Mouse (Mus musculus): ENCODE measurements around the gene Gm10428.

- TF ChIP-seq GATA1 (IDR thresholded peaks at IDR 0.05; ENCODE audit: borderline replicate concordance, low read length) (no peak), FLI1 (IDR thresholded peaks at IDR 0.05; ENCODE audit: low read length) (no peak)
These were observed 36.7 kb downstream of the Gm10428 start for GRCm38 (mm10) chr11:62789617-62789936.
